Mouse (Mus musculus) gonadal fat pad, adult 2 months (tissue): ENCODE measurements at regions not wholly inside any gene's neighbourhood (a gene's known extent, or its start where the extent isn't known, plus 50 kb on each side); places are given as distances from the start of the nearest gene placed in this dataset.

Experiments
- DNase-seq: peaks from one replicate; pipeline ENCODE4 v3.0.0-alpha.2; 2012; ENCODE audit warnings: low read depth

DNA sequence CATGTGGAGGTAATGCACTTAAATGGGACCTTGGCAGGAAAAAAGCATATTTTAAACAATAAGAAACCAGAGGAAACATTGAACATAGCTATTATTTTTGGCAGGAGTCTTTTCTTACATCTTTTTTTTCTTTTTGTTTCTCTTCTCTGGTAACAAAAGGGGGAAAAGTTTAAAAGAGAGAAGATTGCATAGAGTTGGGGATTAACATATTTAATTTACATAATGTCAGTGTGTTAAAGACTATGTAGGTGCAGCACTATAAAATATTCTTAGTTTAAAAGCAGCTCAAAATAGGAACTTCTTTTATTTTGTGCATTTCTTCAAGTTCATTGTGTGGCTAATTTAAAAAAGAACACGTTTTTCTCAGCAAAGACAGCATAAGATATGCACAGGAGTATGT, 1087.5 kb downstream of the Cdh11 start:
- DNase-seq: no peak

DNA sequence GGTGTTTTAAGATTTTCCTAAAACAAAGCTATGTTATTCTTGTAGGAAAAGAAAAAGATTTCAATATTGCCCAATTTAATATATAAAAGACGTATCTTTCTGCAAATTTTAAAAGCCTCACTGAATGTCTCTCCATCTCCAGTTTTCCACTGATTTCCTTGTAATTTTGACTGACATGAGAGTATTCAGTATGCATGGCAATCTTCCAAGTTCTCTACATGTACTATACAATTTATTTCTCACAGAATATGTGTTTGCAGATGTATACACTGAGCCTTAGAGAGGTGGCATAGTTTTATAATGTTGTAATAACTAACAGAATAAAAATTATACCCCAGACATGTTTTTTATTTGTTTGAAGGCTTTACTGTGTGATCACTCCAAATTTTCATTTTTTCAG, 1094.5 kb downstream of the Cdh11 start:
- no peak for DNase-seq

DNA sequence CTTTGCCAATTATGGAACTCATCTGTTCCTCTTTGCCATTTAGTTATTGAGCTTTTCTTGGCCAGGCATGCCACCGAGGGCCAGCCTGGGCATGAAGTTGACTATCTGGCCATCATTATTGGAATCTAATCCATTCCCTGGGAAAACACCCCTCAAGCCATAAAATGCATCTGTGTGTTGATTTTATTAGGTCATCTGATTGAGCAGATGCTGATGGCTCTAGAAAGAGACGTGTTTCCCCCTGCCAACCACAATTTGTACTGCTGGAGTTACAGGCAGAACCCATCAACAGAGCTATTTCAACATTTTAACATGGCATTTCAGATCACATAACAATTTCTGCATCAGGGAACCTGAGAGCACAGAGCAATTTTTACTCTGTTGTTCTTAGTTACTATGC, 1116.5 kb downstream of the Cdh11 start:
- peak; percentile 75 for DNase-seq

GRCm38 (mm10) chr8:101662874-101663273, 1122.6 kb downstream of the Cdh11 start:
- DNase-seq: no peak

DNA sequence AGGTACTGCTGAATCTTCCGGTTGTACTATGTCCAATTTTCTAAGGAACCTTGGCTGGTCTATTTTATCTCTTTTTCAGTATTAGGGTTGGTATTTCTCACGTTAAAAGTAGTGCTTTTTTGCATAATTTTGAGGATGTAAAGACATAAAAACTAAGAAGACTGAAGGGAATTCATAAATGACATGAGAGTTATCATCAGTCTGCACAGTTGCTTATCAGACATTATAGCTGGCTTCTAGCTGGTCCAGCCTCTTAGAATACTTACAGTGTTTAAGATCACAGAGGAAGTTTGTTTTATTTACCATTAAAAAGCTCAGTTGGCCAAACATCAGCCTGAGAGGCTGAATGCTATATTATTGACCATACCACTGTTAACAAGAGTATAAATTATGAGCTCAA, 1130.2 kb downstream of the Cdh11 start:
- DNase-seq: no peak

DNA sequence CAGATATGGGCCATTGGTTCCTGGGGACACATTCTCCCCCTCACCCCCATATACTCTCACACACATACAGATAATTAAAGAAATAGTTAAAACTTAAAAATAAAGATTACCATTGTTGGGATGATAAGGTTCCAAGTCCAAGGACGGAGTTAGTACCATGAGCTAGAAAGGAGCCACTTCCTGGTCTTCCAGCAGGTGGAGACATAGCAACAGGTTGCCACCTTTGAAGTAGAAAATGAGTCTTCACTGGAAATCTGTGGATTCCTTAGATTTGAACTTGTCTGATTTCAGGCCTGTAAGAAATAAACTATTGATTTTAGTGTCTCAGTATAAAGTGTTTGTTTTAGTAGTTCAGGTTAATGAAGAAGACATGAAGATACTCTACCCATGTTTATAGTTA, 1156.6 kb downstream of the Cdh11 start:
- no peak for DNase-seq

DNA sequence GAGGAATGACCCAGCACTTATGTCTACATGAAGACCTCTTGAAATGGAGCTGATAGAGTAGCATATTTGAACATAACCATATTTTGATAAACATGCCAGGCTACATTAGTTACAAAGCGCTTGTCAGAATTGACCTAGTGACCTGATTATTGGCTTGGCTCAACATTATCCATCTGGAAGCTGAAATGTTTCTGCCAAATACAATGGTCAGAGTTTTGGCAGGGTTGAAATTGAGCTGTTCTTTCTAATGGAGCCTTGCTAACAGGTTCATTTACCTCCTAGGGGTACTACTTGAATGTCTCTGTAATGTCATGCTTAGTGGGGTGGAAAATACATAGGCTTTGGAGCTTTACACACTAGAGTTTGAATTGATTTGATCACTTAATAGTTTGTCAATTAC, 1163.5 kb downstream of the Cdh11 start:
- no peak for DNase-seq

DNA sequence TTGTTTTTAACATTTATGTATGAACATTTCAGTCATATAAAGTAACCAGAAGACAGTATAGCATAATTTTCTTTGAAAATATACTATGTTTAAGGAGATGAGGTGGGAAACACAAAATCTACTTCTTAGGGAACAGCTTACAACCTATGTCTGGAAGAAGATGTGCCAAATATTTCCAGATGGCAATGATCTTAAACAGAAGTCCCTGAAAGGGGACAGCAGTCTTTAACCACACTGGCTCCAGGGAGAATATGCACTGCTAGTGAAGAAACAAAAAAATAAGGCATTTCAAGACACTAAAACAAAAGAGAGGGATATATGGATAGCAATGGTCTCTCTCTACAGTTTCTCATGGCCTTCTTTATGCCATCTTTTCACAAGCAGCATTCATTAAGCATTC, 1194.3 kb downstream of the Cdh11 start:
- no peak for DNase-seq

GRCm38 (mm10) chr8:101590639-101591038, 1194.8 kb downstream of the Cdh11 start:
- no peak for DNase-seq

DNA sequence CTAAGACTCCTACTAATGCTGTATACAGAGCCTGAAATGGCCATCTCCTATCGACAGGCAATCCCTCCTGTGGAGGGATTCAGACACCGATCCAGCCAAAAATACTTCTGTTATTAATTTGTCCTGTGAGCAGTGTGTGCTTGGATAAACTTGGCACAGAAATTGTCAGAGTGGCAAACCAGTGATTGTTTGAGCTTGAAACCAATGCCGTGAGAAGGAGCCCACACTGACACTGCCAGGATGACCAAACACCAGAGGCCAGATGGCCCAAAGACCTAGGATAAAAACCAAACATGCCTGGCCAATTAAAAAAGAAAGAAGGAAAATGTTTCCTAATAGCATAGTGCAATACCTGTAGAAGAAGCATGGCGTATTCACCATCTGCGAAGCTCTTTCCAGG, 1221.0 kb downstream of the Cdh11 start:
- DNase-seq: no peak

- no peak for DNase-seq
These were observed 1262.7 kb downstream of the Cdh11 start for GRCm38 (mm10) chr8:101522758-101523157.

DNA sequence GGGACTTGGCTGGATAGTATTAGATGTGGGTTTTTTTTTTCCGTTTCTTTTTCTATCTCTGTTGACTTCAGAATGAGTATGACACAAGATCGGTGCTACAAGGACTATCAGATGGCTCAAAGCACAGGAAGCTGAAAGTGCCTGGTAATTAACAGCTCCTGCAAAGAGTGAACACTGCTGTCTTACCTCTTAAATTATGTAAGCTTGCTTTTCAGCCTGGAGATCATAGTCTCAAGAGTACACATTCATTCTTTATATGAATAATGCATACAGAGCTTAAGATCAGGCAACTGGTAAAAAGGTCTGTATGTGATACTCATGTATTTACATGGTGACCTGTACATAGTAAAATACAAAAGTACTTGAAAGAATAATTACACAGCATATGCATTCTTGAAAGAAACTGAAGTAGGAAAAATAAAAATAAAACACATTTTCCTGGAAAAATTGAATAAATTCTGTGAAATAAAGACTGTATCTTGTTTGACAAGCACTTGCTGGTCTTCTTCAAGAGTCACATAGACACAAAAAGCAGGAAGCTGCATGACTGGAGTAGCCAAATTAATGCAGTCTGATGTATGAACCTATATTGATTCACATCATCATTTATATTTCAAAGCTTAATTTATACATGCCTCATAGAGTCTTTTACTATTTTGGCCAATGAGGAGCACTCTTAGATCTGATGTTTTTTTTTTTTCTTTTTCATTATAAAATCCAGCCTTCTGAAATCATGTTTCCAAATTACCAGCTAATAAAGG, 1306.7 kb downstream of the Cdh11 start:
- DNase-seq: no peak

- no peak for DNase-seq
These were observed 1319.1 kb downstream of the Cdh11 start for GRCm38 (mm10) chr8:101466363-101466762.

- no peak for DNase-seq
These were observed 1322.9 kb downstream of the Cdh11 start for GRCm38 (mm10) chr8:101462515-101462914.

GRCm38 (mm10) chr8:101444730-101445129, 1340.7 kb downstream of the Cdh11 start:
- DNase-seq: no peak

GRCm38 (mm10) chr8:101442563-101442962, 1342.9 kb downstream of the Cdh11 start:
- DNase-seq: no peak

DNA sequence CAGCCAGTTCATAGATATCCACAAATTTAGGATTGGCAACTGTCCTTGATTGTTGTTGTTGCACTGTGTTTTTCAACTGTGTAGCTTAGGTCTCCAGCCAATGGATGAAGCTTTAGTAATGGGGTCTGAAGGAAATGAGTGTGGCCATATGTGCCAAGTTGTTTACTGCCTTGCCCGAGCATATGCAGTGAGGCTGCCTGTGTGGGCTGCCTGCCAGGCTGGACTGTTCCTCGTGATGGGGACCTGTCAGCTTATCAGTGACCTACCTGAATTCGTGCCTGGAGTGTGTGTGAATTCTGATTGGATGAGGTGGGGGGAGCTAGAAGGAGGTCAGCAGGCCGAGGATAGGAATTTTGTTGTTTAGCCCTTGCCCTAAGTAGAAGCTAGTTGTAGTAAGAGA, 1349.8 kb downstream of the Cdh11 start:
- no peak for DNase-seq
